Mouse (Mus musculus) stomach, embryonic 15.5 days (tissue): Measurements from ENCODE around the gene Kif6. TPM values are rescaled to one million over a fixed set of nuclear protein-coding genes. Genes with fewer than 3 reads are reported as not detected.

Experiments used
- ATAC-seq: fragments of 200-750 bp; cut with Nextera tagmentation; 2 replicates; pipeline ENCODE4 v1.8.0; 2017; ENCODE audit warnings: low read depth, moderate number of reproducible peaks, moderate TSS enrichment; ENCODE audit not compliant: insufficient read depth, low FRiP score
- H3K27ac ChIP-seq: fragments of 300-500 bp; sonication (generic); 2 replicates; pipeline ENCODE4 v1.5.1; 2015; ENCODE audit warnings: mild to moderate bottlenecking, inconsistent platforms
- H3K27me3 ChIP-seq: fragments of 300-500 bp; sonication (generic); replicated peaks from 2 replicates; pipeline ENCODE4 v1.6.1; 2015; ENCODE audit warnings: inconsistent platforms
- H3K36me3 ChIP-seq: fragments of 300-500 bp; sonication (generic); 2 replicates; pipeline ENCODE4 v1.6.1; 2015; ENCODE audit warnings: inconsistent platforms
- H3K4me1 ChIP-seq: fragments of 300-500 bp; sonication (generic); 2 replicates; pipeline ENCODE4 v1.6.1; 2015; ENCODE audit warnings: inconsistent platforms
- H3K4me2 ChIP-seq: fragments of 300-500 bp; sonication (generic); 2 replicates; pipeline ENCODE4 v1.6.1; 2015; ENCODE audit warnings: mild to moderate bottlenecking, inconsistent platforms
- H3K4me3 ChIP-seq: fragments of 300-500 bp; sonication (generic); replicated peaks from 2 replicates; pipeline ENCODE4 v1.5.1; 2015; ENCODE audit warnings: inconsistent platforms
- H3K9ac ChIP-seq: fragments of 300-500 bp; sonication (generic); 2 replicates; pipeline ENCODE4 v1.6.1; 2015; ENCODE audit warnings: inconsistent platforms
- H3K9me3 ChIP-seq: fragments of 300-500 bp; sonication (generic); 2 replicates; pipeline ENCODE4 v1.6.1; 2016; ENCODE audit warnings: inconsistent platforms
- WGBS: fragments of 180-500 bp; shearing (Covaris S2); methylation state at CpG from one replicate; pipeline ENCODE4 v1.1.7; 2015; 5-methylcytosine and 5-hydroxymethylcytosine counted together
- polyA plus RNA-seq: library from polyadenylated mRNA; unstranded; fragments of >200 nt; fragmentation: Nextera tagmentation; extraction: Ambion mirVana; gene quantifications from 2 replicates; pipeline ENCODE4 v1.2.1, GENCODE M21; 2015

Gene Kif6
- polyA plus RNA-seq, 1 experiment from 2014 or later: 1.9 TPM

DNA sequence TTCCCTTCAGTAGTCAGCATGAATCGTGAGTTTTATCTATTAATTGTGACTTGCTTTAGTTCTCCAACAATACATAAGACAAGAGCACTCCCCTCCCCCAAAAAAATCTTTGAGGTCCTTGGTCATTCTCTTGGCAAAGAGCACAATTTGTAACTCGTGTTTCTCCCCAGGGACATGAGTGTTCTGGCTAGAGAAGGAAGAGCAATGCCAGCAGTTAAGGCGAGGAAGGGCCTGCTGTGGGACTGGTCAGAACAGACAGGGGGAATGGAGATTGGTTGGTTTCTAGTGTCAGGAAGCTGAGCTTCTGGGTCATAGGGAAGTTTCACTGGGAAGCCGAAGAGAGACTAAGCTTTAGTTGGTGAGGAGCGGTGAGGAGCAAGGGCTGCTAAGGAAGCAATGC is 184.2 kb downstream of the Kif6 start:
- no peak for ATAC-seq
- Histone ChIP-seq H3K9me3 (no peaks in the 10 kb centered on the region), H3K9ac (no peak overlapping the region), H3K4me2 (no peak overlapping the region), H3K4me1 (no peaks in the 10 kb centered on the region), H3K36me3 (no peaks in the 10 kb centered on the region), H3K27ac (no peak overlapping the region), H3K27me3 (no peaks in the 10 kb centered on the region), H3K4me3 (no peak overlapping the region)
- 68% methylated on average over 5 of the region's 5 CpGs for WGBS

DNA sequence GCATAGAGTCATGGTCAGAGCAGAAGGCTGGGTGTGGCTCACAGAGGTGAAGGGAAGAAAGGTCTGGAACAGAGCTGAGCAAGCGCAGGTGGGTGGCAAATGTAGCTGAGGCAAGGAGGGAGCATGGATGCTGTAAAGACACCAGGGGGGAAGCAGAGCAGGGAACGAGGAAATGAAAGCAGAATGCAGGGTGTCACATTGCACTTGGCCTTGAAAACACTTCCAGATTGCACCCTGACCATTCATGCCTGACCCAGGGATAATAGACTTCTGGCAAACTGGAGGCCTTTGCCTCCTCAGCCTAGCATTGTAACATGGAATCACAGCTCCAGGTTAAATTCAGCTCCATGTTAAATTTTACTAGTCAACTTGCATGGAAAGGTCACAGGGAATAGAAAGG is 185.2 kb downstream of the Kif6 start:
- no peak for ATAC-seq
- WGBS: 54% methylated on average over 2 of the region's 2 CpGs
- no peak overlapping the region for H3K4me2 ChIP-seq
- H3K27ac ChIP-seq: no peak overlapping the region
- no peaks in the 10 kb centered on the region for H3K4me1 ChIP-seq
- no peaks in the 10 kb centered on the region for H3K9me3 ChIP-seq
- no peak overlapping the region for H3K4me3 ChIP-seq
- H3K36me3 ChIP-seq: no peaks in the 10 kb centered on the region
- no peaks in the 10 kb centered on the region for H3K27me3 ChIP-seq
- no peak overlapping the region for H3K9ac ChIP-seq

DNA sequence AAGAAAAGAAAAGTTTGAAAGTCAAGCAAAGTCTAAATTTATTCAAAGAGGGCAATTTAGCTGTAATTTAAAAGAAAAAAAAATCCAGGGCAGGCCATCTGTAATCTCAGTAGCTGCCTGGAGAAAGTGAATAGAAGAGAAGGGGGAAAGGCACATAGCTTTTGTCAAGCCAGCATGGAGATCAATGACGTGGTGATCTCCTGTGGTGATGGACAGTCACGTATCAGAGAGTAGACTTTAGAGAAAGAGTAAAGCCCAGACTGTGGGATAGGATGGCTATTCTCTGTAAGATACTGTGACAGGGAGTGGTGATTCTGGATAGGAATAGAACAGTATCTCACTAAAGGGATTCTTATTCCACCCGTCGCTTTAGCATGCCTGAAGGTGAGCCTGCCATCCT is 192.5 kb downstream of the Kif6 start:
- Histone ChIP-seq H3K9ac (no peak overlapping the region), H3K27ac (no peak overlapping the region), H3K4me2 (no peak overlapping the region), H3K27me3 (no peaks in the 10 kb centered on the region), H3K9me3 (no peaks in the 10 kb centered on the region), H3K4me3 (no peak overlapping the region), H3K4me1 (no peaks in the 10 kb centered on the region), H3K36me3 (no peaks in the 10 kb centered on the region)
- WGBS: 88% methylated on average over 4 of the region's 4 CpGs
- ATAC-seq: no peak

DNA sequence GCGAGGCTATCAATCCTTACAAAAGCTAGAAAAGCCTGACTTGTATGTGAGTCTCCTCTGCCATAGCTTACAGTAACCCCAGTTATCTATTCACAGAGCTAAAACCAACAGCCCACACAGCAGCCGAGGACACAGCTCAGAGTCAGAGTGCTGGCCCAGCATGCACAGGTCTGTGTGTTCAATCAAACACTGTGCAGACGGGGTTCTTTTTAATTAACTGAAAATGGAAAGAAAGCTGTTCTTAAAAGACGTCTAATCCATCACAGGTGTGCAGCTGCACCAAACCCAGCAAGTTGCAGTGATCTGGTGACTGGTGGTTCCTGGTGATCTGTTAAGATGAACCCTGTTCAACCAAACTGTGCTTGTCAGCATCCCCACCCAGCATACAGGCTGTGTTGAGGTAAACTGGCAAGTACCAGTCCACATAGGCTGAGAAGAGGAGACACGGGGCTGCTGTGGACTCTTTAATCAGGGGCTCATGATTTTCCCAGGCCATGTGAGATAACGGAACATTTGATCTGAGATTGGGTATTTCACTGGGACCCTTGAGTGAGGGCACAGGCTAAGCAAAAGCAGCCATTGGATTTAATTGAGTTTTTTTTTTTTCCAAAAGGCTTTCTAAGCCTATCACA is 193.9 kb downstream of the Kif6 start:
- WGBS: 61% methylated on average over 6 of the region's 6 CpGs

DNA sequence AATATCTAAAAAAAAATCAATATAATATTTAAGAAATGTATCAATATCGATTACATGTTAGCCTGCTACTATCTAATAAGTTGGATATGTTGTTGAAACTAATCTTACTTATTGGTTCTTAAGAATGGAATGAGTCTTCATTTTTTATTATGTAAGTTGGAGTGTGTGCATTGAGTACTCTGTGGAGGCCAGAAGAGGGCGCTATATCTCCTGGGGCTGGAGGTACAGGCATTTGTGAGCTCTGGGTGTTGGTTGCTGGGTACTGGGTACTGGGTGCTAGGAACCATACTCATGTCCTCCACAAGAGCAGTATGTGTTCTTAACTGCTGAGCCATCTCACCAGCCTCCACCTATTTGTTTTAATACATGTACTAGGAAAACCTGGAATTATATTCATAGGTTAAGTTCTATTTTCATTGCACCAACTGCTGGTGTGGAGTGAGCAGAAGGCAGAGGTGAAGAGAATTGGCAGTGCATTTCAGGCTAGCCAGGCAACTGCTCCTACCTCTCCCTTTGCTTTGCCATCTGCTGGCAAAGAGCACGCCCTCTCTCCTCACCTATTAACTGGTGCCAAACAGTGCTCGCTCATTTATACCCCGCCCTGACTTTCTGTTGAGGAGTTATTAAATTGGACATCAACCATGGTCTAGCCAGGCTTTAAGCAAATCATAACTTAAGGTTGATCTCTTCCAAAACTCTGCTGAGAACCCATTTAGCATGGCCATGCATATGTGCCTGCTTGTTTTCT is 199.1 kb downstream of the Kif6 start:
- no peak overlapping the region for H3K4me3 ChIP-seq
- H3K4me1 ChIP-seq: no peaks in the 10 kb centered on the region
- H3K4me2 ChIP-seq: no peak overlapping the region
- no peak overlapping the region for H3K27ac ChIP-seq
- H3K36me3 ChIP-seq: no peaks in the 10 kb centered on the region
- no peak for ATAC-seq
- no peaks in the 10 kb centered on the region for H3K9me3 ChIP-seq
- no peak overlapping the region for H3K9ac ChIP-seq
- WGBS: 81% methylated on average over 5 of the region's 5 CpGs
- no peaks in the 10 kb centered on the region for H3K27me3 ChIP-seq

More for the DNA sequence above, 193.9 kb downstream of the Kif6 start:
- Histone ChIP-seq H3K9ac (no peak overlapping the region), H3K36me3 (no peaks in the 10 kb centered on the region), H3K27me3 (no peaks in the 10 kb centered on the region), H3K27ac (no peak overlapping the region), H3K9me3 (no peaks in the 10 kb centered on the region), H3K4me2 (no peak overlapping the region), H3K4me3 (no peak overlapping the region), H3K4me1 (no peaks in the 10 kb centered on the region)
- ATAC-seq: no peak; the same call in 1 of the 2 replicates

GRCm38 (mm10) chr17:49816067-49816565 is 201.2 kb downstream of the Kif6 start:
- H3K27ac ChIP-seq: no peak overlapping the region
- no peak overlapping the region for H3K9ac ChIP-seq
- no peaks in the 10 kb centered on the region for H3K36me3 ChIP-seq
- no peaks in the 10 kb centered on the region for H3K27me3 ChIP-seq
- H3K4me2 ChIP-seq: no peak overlapping the region
- WGBS: 42% methylated on average over 5 of the region's 5 CpGs
- no peak for ATAC-seq
- H3K4me3 ChIP-seq: no peak overlapping the region
- no peaks in the 10 kb centered on the region for H3K4me1 ChIP-seq
- no peaks in the 10 kb centered on the region for H3K9me3 ChIP-seq

GRCm38 (mm10) chr17:49816703-49817102 is 201.8 kb downstream of the Kif6 start:
- WGBS: 60% methylated on average over 5 of the region's 5 CpGs
- no peaks in the 10 kb centered on the region for H3K36me3 ChIP-seq
- peak; percentile 31; the same call in 1 of the 2 replicates for ATAC-seq
- no peak overlapping the region for H3K9ac ChIP-seq
- H3K4me3 ChIP-seq: no peak overlapping the region
- H3K27ac ChIP-seq: no peak overlapping the region
- H3K4me1 ChIP-seq: no peaks in the 10 kb centered on the region
- no peaks in the 10 kb centered on the region for H3K9me3 ChIP-seq
- no peaks in the 10 kb centered on the region for H3K27me3 ChIP-seq
- no peak overlapping the region for H3K4me2 ChIP-seq

- no peaks in the 10 kb centered on the region for H3K4me1 ChIP-seq
- H3K4me2 ChIP-seq: no peak overlapping the region
- H3K9ac ChIP-seq: no peak overlapping the region
- ATAC-seq: no peak
- H3K36me3 ChIP-seq: no peaks in the 10 kb centered on the region
- WGBS: 85% methylated on average over 4 of the region's 4 CpGs
- no peak overlapping the region for H3K4me3 ChIP-seq
- no peaks in the 10 kb centered on the region for H3K9me3 ChIP-seq
- no peak overlapping the region for H3K27ac ChIP-seq
- H3K27me3 ChIP-seq: no peaks in the 10 kb centered on the region
These were observed 205.3 kb downstream of the Kif6 start for GRCm38 (mm10) chr17:49820203-49820602.

GRCm38 (mm10) chr17:49824142-49824840 is 209.4 kb downstream of the Kif6 start:
- ATAC-seq: no peak
- 52% methylated on average over 6 of the region's 6 CpGs for WGBS

DNA sequence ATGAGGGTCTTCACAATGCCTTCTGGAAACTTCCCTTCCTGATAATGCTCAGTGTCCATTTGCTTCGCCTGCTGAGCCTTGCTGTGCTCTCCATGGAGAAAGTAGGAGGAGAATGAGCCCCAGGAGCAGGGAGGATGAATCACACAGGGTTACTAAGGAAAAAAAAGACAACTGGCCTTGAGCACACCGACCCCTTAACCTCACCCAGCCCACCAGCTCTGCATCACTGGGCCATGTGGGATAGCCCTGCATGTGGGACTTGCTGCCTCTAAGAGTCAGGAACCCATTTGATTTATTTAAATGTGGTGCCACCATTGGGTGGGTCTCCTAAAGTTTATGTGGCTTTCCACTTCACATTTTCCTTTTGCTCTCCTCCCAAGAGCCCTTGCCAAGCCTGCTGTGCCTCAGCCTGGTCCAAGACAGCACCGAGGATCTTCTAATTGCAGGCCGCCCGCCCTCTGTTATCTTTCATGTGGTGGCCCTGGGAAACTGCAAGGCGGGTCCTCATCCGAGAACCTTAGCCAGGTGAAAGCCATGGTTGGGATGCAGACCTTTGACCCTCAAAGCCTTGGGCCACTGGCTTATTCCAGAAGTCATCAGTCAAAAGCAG is 210.0 kb downstream of the Kif6 start:
- no peak overlapping the region for H3K4me3 ChIP-seq
- H3K4me2 ChIP-seq: no peak overlapping the region
- H3K9me3 ChIP-seq: no peaks in the 10 kb centered on the region
- H3K9ac ChIP-seq: no peak overlapping the region
- ATAC-seq: no peak
- H3K36me3 ChIP-seq: no peaks in the 10 kb centered on the region
- H3K4me1 ChIP-seq: no peaks in the 10 kb centered on the region
- WGBS: 82% methylated on average over 7 of the region's 7 CpGs
- no peak overlapping the region for H3K27ac ChIP-seq
- no peaks in the 10 kb centered on the region for H3K27me3 ChIP-seq

More at GRCm38 (mm10) chr17:49824142-49824840, 209.4 kb downstream of the Kif6 start:
- Histone ChIP-seq H3K36me3 (no peaks in the 10 kb centered on the region), H3K4me3 (no peak overlapping the region), H3K9ac (no peak overlapping the region), H3K4me2 (no peak overlapping the region), H3K9me3 (no peaks in the 10 kb centered on the region), H3K27ac (no peak overlapping the region), H3K4me1 (no peaks in the 10 kb centered on the region), H3K27me3 (no peaks in the 10 kb centered on the region)

GRCm38 (mm10) chr17:49825831-49826230 is 210.9 kb downstream of the Kif6 start:
- WGBS: 82% methylated on average over 5 of the region's 5 CpGs
- H3K36me3 ChIP-seq: no peaks in the 10 kb centered on the region
- no peak overlapping the region for H3K4me3 ChIP-seq
- ATAC-seq: no peak
- H3K4me1 ChIP-seq: no peaks in the 10 kb centered on the region
- no peak overlapping the region for H3K27ac ChIP-seq
- no peaks in the 10 kb centered on the region for H3K9me3 ChIP-seq
- H3K4me2 ChIP-seq: no peak overlapping the region
- H3K9ac ChIP-seq: no peak overlapping the region
- no peaks in the 10 kb centered on the region for H3K27me3 ChIP-seq

DNA sequence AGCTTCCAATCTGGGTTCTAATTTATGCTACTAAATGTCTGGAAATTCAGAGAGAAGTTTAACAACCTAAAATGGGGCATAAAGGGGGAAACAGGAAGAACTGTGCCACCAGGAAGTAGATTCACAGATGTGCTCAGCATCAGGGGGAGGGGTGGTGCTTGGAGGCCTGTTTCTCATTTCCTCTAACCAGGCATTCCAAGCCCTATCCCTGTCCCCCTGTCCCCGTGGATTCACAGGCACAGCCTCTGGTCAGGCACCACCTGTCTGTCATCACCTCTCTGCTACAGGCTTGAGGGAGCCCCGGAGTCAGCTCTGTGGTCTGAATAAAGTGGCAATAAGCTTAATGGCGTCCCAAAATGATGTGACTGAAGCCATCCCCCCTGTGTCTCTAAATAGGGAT is 216.8 kb downstream of the Kif6 start:
- Histone ChIP-seq H3K27ac (no peak overlapping the region), H3K4me2 (no peak overlapping the region), H3K9ac (no peak overlapping the region), H3K36me3 (no peaks in the 10 kb centered on the region), H3K9me3 (no peaks in the 10 kb centered on the region), H3K4me3 (no peak overlapping the region), H3K4me1 (no peaks in the 10 kb centered on the region), H3K27me3 (no peaks in the 10 kb centered on the region)
- 54% methylated on average over 3 of the region's 3 CpGs for WGBS
- ATAC-seq: no peak
